Mouse (Mus musculus) left cerebral cortex, adult 9 months (tissue): ENCODE measurements at regions not wholly inside any gene's neighbourhood (a gene's known extent, or its start where the extent isn't known, plus 50 kb on each side); places are given as distances from the start of the nearest gene placed in this dataset.

Experiments
- DNase-seq, 2 experiments: peaks; one replicate each; pipeline ENCODE4 v3.0.0; 2022; ENCODE audit warnings: low spot score in 2 of 2

DNA sequence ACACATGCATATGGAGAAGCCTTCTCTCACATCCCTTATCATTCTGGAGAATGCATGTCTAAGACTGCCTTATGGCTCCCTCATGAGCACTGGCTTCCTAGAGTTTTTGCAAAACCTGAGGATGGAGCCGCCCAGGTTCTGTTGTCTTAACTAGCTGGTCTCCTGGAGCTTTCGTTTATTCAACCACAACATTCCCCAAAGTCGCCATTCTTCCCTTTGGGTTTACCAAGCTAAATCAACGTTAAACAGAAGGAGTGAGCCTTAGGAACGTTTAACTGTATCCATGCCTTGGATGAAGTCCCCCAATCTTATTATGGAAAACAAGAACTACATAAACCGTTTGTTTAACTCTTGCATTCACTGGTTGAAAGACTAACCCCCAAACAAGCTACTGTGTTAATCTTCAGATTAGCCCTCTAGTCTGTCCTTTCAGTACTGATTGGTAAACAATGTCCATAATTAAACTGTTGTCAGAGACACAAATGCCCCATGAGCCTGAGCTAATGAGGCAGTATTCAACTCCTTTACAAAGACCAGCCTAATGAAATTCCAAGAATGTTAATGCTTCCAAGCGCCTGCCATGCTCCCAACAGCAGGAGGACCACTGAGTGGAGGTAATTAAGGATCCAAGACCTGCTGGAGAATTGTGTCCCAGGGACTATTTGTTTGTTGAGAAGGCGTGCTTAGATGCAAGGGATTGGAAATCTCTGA, 121.1 kb upstream of the Cdkn3 start:
- no peak for DNase-seq

DNA sequence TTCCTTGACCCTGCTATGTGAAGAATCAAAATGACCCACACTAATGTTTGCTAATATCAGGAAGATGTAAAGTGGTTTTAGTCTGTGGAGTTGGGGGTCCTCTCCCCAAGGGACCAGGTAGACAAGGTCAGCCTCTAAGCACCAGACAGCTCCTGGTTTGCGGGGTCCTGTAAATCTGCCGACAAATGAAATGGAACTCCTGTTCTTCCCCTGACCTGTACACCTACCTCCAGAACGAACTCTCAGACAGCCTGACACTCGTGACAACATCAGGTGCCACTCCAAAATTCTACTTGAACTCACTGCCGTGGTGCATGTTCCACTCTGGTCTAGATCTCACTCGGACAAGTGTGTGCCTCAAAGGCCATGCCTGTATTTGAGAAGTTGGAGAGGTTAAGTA, 121.8 kb upstream of the Cdkn3 start:
- no peak for DNase-seq

DNA sequence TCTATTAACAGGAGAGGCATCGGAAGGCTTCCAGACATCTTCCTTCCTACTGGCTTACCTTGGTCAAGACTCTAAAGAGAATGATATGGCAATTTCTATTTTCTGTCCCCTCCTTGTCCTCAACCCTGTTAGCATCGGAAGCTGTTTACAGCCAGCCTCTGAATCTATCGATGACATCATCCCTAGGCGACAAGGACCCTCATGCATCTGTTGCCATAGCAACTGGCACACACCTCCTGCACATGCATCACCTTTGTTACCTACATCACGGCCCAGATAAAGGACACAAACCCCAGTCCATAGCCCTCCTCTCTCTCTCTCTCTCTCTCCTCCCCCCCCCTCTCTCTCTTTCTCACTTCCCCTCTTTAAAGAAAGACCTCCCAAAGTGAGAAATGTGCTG, 123.1 kb upstream of the Cdkn3 start:
- DNase-seq, result no peak

DNA sequence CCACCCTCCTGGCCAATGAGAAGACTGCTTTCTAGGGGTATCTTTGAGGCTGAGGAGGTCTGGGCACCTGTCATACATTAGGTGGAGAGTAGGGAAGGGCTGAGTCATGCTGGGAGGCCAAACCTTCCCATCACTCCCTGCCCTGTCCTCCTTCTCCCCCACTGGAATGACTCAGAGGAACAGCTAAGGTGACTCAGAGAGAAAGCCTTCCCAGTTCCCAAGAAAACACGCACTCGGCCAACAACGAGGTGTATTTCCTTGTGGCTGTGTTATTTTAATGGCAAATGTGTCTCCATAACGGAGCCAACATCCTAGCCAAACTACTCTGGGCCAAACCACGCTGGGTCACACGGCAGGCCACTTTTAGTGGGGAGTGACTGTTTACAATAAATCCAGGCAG, 124.0 kb upstream of the Cdkn3 start:
- peak; percentile 4 to 17 for DNase-seq

DNA sequence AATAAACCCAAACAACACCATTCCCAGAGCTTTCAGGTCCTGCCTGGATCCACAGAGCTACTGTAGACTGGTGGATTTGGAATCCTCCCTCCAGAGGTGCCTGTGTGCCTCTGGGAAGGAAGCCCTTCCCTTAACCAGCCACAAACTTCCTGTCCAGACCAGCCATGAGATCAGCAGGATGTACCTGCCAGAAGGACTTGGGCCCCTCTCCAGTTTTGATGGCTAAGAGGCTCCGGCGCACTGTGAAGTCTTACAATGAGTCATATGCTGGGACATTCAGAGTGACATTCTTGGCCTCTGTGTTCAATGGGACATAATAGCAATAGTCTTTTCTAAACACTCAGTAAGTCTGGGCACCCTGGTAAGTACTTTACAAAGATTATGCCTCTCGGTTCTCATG, 125.0 kb upstream of the Cdkn3 start:
- DNase-seq, result no peak

DNA sequence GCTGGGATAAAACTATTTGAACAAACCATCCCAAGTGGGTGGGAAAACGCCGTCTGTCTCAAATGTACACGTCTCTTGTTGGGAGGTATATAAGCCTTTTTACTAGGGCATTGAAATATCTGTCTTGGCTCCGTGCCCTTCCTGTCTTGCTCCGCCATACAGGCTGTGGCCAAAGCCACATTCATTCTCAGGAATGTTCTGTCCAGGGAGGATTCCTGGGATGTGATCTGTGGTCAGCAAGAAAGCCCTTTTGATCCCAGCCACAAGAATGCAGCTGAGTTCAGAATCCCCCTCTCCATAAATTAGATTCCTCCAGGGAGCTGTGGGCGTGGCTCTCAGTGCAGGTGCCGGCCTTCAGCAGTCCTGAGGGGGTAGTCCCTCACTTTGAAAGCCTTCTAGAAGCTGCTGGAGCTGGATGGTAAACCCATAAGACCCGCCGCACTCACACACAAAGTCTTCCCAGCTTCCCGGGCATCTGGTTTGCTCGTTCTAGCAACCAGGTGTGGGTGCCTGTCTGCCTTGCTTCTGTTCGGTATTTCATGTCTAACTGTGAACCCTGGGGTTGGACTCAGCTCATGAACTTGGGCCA, 125.6 kb upstream of the Cdkn3 start:
- DNase-seq, result no peak

DNA sequence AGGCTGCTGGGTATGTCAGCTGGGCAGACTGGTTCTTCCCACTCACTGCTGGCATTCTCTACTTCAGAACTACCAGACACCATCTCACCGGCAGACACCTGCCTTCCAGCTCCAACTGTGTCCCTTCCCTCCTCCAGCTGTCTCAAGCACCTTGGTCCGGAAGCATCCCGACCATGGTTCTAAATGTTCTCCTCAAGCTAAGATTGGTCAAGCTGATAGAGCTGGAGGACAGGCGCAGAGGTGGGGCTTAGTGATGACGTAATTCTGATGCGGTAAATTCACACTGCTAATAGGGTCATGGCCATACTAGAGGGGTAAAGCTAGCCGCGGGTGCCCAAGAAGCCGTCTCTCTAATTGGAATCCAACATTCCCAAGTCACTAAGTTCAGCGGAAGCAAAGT, 126.1 kb upstream of the Cdkn3 start:
- DNase-seq, result no peak

DNA sequence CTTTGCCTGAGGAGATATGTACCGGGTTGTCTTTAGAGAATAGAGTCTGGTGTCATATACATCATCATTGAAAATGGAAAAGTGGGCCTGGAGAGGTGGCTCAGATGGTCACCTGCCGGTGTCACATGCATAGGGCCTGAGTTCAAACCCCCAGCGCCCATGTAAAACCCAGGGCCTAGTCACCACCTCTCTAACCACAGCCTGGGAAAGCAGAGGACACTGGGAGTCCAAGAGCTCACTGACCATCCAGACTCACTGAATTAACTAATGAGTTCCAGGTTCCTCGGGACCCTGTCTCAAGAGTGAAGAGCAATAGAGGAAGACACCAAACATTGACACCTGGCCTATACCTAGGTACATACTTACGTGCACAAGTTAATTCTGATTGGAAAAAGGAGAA, 132.7 kb upstream of the Cdkn3 start:
- no peak for DNase-seq

DNA sequence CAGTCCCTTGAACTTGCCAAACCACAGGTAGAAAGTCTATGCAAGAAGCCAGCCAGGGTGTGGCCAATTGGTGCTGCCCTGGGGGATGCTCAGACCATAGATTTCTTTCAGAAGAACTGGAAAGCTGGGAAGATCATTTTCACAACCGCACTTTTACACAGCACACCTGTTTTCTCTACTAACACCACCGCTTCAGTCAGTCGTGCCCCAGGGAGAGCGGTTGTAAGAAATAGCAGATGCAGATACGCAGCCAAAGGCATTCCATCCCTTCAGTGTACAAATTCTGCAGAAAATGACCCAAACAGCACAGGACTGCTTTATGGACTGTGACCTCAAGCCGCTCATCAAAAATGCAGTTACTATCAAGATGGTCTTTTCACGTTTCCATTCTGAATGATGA, 134.6 kb upstream of the Cdkn3 start:
- DNase-seq, result no peak

DNA sequence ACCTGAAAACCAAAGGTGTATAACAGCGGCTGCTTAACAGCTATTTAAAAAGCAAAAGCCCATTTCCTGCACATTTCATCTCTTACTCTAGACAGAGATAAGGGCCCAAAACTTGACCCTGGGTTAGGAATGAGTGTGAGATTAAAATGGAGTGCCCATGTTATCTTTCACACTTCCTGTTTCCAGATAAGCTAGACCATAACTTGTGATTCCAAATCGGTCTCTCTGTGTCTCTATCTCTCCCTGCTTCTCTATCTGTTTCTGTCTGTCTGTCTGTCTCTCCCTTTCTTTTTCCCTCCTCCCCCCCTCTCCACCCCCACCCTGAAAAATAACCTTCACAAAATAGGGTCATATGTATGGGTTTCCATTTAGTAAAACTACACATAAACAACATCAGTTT, 136.7 kb upstream of the Cdkn3 start:
- no peak for DNase-seq

DNA sequence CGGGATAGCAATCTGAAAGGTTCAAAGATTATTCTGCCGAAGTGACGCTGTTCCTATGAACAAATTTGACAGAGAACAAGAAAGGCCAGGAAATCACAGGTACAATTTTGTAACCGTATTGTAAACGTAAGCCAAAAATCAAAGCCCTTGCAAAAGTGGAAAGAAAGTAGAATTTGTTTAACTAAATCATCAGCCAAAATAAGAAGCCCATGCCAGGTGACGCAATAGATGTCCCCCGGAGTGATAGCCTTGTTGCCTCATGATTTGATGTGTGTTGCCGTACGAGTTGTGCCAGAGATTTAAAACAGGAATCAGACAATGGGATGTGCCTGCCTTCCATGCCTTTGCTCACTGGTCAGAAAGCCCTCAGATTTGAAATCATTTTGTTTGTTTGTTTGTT, 144.3 kb upstream of the Cdkn3 start:
- no peak for DNase-seq

DNA sequence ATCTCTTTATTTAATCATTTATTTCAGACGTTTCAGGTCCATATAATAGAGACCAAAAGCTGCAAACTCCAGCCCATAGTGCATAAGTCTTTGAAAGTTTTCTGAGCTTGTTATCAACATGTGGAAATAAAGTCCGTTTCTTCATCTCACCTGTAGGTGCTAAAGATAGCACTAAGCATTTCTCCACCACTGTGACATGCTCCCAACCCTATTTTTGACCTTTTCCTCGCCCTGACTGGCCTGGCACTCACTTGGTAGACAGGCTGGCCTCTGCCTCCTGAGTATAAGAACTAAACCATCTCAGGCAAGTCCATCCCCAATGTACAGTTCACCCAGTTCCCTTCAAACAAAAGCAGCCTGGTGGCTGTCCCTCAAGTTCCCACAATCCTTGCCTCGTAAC, 145.4 kb upstream of the Cdkn3 start:
- DNase-seq, result no peak

DNA sequence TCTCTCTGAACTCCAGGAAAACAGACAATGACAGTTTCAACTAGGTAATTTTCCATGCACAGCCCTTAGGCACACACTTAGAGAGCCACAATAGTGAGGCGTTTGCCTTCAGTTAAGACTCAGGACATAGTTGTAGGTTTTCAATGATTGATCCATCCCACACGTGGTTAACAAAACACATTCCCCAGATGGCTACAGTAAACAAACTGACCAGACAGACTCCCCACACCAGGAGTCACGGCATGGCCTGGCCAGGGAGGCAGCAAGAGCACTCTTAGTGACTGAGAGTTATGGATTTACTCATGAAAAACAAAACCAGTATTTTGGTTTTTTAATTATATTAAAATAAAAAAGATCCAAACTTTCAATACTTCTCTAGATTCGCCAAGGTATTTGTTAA, 146.6 kb upstream of the Cdkn3 start:
- DNase-seq, result no peak

DNA sequence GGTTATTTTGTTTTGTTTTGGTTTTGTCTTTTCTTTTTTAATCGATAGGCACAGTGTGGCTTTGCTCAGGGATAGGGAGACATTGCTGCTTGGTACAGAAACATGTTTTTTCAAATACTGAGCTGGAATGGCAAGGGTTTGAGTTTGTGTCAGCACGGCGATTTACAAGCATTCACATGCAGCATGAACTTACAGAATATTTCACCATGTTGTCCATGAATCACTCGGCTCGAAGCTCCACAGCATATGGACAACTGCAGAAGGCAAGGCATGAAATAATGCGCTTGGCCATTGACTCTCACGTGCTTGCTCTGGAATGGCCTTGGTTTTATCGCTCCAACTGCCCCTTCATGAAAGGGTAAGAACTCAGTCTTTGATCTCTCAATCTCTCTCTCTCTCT, 147.1 kb upstream of the Cdkn3 start:
- no peak for DNase-seq

DNA sequence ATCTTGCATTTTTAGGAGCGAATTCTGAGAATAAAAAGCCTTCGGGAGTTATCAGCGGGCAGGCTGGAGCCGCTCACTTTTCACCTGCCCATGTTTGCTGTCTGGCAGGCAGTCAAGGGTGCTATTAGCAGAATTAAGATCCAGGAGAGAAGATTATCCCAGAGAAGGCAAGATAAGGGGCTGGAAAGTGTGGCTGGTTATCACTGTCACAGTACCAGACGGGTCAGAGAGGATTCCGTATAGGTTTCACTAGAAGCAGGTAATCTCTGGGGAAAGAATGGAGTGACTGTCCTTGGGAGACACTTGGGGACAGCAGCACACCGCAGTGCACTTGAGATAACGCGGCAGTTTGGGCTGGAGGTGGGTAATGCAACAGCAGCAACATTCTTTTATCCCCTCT, 147.8 kb upstream of the Cdkn3 start:
- no peak for DNase-seq

DNA sequence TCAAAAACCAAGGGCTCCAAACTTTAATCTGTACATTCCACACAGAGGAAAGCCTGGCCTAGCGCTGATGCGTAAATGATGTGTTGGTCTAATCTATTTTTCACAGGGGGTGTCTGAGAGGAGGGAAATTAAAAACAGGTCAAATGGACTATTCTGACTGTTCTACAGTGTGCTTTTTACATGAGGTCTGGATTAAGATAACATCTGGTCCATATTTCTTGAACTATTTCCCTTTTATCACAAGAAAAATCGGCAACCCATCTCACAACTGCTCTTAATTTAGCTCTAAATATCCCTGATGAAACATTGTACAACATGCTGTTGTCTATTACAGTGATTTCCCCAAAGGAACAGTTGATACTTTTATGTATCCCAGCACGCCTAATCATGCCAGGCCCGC, 149.4 kb upstream of the Cdkn3 start:
- no peak for DNase-seq

DNA sequence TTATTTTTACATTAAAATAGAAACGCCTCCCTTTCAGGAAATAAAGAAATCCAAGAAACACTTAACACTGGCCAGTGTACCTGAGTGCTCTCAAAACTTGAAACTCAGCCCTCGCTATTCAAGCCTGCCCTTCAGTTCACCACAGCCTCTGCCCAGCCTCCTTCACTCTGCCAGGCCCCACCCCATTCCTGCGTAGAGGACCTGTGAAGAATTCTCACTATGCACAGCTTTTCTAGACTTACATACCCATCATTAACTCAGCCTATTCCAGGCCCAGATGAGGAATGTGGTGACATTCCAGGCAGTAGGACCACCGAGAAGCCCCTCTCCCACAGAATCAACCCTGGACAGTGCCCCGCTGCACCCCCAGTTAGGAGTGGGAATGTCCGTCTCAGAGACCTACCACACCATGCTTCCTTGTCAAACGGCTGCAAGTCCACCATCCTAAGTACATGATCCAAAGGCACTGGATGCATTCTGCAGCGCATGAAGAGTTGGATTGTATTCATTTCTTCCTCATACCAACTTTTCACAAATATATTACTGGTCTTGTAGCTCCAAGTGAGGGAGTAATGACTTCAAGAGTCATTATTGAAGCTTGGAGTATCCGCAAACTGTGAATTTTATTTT, 150.0 kb upstream of the Cdkn3 start:
- DNase-seq, result no peak

DNA sequence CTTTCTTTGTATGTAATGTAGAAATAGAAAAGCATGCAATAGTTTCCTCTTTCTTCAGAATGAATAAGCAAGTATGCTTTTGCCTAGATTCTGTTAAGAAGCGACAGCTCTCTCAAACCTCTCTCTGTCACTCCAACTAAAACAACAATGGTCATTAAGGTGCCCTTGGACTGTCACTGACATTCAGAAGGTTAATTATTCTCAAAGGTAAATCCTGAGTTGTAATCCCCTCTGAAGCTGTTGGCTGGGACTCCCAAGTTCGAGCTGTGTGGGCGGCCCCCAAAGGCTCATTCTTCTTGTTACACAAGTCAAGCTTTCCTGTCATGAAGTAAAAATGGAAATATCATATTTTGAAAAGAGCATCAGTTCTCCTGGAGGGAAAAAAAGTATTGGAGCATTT, 153.6 kb upstream of the Cdkn3 start:
- DNase-seq, result no peak

DNA sequence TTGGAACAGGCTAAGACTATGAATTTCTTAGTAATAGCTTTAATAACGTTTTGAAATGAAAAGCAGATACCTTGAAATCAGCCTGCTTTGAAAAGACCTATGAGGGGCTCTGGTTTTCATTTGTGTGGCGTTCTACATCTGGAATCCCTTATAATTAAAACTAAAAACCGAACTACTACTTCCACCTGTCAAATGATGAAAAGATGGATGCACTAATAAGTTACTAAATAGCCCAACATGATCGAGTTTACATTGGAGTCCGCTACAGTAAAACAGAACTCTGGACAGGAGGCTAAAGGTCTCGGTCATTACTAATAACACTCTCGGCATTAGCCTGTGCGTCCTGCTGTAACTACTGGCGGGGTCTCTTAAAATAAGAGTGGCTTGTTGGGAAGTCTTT, 154.3 kb upstream of the Cdkn3 start:
- DNase-seq, result no peak

DNA sequence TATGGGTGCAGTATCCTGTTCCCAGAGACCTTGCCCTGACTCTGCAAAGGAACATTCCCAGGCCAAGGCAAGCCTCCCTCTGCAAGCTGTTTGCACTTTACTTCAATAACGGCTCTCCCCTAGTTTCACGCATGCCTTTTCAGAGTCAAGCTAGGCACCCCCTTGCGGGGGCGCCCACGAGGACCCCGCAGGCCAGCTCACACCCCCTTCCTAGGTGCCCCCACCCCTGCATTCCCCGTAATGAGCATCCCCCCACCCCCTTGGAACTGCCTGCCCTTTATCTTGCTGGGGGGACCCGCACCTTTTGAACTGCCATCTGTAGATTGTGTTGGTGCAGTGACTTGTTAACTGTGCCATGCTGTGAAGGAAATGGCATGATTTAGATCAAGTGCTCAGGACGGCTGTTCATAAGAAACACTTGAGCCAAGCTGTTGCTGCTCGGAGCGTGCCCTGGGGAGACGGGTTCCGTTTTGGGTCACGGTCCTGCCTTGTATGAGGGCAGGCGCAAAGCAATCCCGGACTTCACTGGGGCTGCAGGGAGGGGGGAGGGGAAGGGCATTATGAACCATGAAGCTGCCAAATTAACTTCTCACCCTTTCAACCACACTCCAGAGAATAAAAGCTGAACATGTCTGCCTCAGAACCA, 155.3 kb upstream of the Cdkn3 start:
- no peak for DNase-seq

DNA sequence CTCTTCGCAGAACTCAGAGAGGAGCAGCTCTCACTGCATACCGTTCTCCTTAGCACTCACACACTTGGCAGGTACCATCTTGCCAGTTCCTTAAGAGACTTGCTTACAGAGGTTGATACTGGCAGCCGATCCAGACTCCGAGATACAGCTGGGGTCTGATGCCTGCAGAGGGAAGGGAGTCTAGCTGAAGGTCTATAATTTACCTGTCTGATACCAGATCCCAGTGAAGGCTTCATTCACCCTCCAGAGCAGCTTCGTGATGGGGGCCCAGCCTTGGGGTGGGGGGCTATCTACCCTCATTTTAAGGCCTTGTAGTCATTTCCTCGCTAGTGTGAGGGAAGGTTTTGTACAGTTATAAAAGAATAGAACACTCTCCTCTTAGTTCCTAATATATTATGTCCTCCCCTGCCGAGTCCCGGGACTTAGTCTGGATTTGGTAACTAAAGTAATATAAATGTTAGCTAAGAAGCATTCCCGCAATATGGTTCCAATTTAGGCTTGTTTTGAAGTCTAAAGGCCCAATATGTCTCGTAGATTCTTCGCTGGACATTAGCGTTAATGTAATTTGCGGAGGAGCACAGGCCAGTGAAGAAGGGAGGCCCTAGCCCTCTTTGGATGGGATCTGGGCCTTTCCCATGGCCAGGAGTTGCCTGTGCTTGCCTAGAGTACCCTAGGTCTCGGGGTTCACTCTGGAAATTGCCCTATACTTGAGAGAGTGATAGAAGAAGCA, 156.0 kb upstream of the Cdkn3 start:
- DNase-seq, result no peak

DNA sequence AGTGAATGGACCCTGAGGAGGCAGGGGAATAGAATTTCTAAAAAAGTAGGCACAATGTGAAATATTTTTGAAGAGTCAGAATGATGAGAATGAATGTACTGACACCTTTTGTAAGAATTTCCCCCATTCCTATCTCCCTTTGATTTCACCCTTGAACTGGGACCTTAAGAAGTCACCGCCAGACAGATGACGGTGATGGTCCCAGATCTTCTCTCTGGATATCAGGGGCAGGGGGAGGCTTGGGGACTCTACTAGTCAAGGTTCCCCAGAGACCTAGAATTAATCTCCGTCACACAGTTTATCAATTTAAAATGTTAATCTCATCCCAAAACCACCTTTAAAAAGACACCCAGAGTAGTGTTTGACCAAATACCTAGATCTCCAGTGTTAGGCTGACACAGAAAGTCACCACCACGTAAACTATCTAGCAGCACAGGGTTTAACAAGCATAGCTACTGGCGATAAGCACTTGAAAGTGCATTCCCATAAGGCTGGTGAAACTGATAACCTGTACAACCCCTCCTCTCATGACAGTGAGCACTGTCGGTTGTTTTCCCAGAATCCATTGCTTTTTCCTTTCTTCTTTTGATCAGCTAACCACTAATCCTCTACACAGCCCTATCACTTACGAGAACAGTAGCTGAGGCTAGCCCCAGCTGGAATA, 163.5 kb upstream of the Cdkn3 start:
- DNase-seq, result no peak
